Mouse (Mus musculus): Measurements from ENCODE around the gene Sstr1.

DNA sequence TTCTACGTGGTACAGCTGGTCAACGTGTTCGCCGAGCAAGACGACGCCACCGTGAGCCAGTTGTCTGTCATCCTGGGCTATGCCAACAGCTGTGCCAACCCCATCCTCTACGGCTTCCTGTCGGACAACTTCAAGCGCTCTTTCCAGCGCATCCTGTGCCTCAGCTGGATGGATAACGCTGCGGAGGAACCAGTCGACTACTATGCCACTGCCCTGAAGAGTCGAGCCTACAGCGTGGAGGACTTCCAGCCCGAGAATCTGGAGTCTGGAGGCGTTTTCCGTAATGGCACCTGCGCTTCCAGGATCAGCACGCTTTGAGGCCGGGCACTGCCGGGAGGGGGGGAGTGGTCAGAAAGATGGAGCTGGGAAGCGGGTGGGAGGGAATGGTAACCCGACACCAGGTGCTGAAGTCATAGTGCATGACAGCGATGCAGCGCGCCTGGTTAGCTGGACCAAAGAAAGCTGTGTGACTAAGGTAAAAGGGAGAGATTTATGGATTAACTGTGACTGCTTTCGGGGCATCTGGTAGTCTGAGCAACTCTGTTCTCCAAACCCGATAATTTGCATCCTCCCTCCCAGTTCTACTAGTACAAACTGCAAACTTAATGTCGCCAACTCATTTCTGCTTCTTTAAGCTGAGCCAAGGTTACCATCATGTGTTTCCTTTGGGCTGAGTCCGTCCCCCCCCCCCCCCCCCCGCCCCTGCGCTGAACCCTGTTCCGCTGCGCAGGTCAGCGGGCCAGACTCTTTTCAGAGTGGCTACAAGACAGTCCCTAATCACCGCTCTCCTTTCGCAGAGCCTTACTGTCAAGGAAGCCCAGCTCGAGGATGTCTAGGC is 2.1 kb downstream of the Sstr1 start:
- no peak for TF ChIP-seq USF1 (IDR thresholded peaks at IDR 0.05; ENCODE audit: low read depth)
- no peak for TF ChIP-seq TCF12 (IDR thresholded peaks at IDR 0.05; ENCODE audit: insufficient read depth, poor library complexity, severe bottlenecking)
- TF ChIP-seq MAX (IDR thresholded peaks at IDR 0.05; ENCODE audit: low read depth), result no peak
- no peak for TF ChIP-seq MYOD1 (IDR thresholded peaks at IDR 0.05; ENCODE audit: control insufficient read depth in 1 of 3, insufficient read length in 2 of 3, low read depth in 2 of 3)
